Mouse (Mus musculus) forebrain, embryonic 10.5 days (tissue): ENCODE results near the gene Slc13a2. TPM values are rescaled to one million over a fixed set of nuclear protein-coding genes. Genes with fewer than 3 reads are reported as not detected.

Experiments used
- DNase-seq: peaks from one replicate; pipeline ENCODE4 v3.0.0-alpha.2; 2017; ENCODE audit warnings: low spot score; ENCODE audit errors: extremely low spot score
- H3K27ac ChIP-seq: fragments of 300-500 bp; sonication (generic); 2 replicates; pipeline ENCODE4 v1.5.1; 2016; ENCODE audit warnings: mild to moderate bottlenecking
- H3K27me3 ChIP-seq: fragments of 300-500 bp; sonication (generic); 2 replicates; pipeline ENCODE4 v1.6.1; 2016; ENCODE audit warnings: mild to moderate bottlenecking; ENCODE audit not compliant: poor library complexity, severe bottlenecking
- H3K36me3 ChIP-seq: fragments of 300-500 bp; sonication (generic); replicated peaks from 2 replicates; pipeline ENCODE4 v1.6.1; 2016; ENCODE audit warnings: mild to moderate bottlenecking, moderate library complexity
- H3K4me1 ChIP-seq: fragments of 300-500 bp; sonication (generic); 2 replicates; pipeline ENCODE4 v1.6.1; 2016
- H3K4me3 ChIP-seq: fragments of 300-500 bp; sonication (generic); 2 replicates; pipeline ENCODE4 v1.5.1; 2016; ENCODE audit warnings: mild to moderate bottlenecking, moderate library complexity
- H3K9me3 ChIP-seq: fragments of 300-500 bp; sonication (generic); 2 replicates; pipeline ENCODE4 v1.6.1; 2016; ENCODE audit warnings: mild to moderate bottlenecking, moderate library complexity
- WGBS: fragments of 180-500 bp; shearing (Covaris S2); methylation state at CpG from one replicate; pipeline ENCODE4 v1.1.7; 2016; 5-methylcytosine and 5-hydroxymethylcytosine counted together
- polyA plus RNA-seq: library from polyadenylated mRNA; unstranded; fragments of >200 nt; fragmentation: Nextera tagmentation; extraction: Ambion mirVana; gene quantifications from 2 replicates; pipeline ENCODE4 v1.2.1, GENCODE M21; 2016

Gene Slc13a2
- not detected in 2 replicates for polyA plus RNA-seq

DNA sequence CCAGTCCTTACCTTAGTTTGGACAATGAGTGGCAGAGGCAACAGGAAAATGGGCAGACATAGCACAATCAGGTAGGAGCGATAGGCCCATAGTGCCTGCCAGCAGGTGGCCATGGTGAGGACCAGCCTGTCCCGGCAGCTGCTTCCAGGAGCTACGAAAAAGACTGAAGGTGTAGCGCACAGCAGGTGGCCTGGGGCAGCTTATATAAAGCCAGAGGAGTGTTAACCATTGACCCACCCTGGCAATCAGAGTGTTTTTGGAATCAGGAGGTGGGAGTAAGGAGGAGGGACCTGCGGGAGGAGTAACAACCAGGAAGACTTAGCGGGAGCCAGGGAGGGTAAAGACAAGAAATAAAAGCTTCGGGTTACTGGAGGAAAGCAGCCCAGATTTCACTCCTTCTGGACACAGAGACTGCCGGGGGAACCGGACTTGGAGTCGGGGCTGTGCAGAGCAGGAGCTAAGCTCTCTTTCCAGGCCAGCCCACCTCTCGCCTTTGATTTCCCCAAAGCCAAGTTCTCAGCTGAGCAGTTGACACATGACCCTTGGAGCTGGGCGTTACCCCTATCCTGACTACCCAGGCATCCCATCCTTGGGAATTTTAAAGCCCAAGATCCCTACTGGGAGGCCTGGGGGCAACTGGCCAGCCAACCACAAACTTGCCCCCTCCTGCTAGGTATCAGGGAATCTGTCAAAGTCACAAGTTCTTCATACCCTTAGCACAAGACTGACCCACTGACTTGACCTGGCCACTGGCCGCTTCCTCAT, at the start of gene Slc13a2:
Slc13a2 (minus strand) TSS at position 163 of the 765 bp plus-strand sequence.
- Histone ChIP-seq H3K9me3 (no peaks in the 10 kb centered on the region), H3K36me3 (no peaks in the 10 kb centered on the region), H3K4me1 (peaks cover 10% of the 10 kb centered on the region), H3K27ac (no peak within 1 kb of the TSS), H3K27me3 (peaks cover 15% of the 10 kb centered on the region), H3K4me3 (no peak within 1 kb of the TSS)
- DNase-seq, result no peak
- WGBS, result 37% methylated on average over 13 of the region's 13 CpGs

DNA sequence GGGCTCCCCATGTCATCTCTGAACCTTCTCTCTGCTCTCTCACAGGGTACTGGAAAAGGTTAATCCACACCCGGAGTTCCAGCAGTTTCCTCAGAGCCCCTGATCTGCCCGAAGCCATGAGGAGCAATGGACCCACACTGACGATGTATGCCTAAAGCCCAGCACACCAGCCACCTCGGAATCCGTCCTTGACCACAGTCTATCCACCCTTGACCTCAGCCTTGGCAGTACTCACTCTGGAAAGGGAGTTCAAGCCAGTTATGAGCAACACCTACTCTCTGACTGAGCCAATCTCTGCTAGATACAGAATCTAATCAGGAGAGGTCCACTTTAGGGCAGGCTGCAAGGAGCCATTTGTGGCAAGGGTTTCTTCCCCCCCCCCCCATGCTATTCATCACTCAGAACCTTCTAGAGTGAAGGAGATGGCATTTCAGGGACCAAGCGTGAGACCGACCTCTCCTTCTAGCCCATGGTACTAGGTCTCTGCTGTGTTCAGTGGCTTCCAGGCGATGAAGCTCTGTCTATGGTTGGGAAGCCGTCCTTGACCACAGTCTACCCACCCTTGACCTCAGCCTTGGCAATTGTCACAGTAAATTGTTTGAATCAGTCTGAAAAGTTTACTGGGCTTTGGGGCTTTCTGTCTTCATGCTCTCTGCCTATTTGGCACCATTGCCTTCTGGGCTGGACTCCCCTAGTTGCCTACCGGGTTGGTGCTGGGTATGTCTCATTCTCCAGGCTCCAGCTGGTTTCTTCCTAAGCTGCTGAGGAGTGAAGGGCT, 49.5 kb upstream of the Slc13a2 start:
- 94% methylated on average over 10 of the region's 10 CpGs for WGBS
- DNase-seq, result no peak
- no peak overlapping the region for H3K27ac ChIP-seq

DNA sequence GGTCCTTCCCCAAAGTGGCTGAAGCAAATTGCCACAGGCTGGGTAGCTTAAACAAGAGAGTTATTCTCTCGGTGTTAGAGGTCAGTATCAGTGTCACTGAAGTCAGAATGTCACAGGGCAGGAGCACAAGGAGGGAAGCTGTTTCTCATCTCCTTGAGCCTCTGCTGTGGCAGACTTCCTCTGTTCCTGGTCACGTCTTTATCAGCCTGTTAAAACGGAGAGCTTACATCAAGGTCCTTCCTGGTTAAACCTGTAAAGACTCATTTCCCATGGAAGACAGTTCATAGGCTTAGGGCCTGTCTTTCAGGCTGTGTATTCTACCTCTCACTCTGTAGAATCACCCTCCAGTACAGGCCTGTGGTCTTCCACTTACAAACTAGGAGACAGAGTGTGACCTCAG, 45.9 kb upstream of the Slc13a2 start:
- WGBS, result 56% methylated on average over 3 of the region's 3 CpGs
- no peaks in the 10 kb centered on the region for H3K9me3 ChIP-seq

More for the DNA sequence above, 49.5 kb upstream of the Slc13a2 start:
- H3K27me3 ChIP-seq, result no peaks in the 10 kb centered on the region
- peaks cover 11% of the 10 kb centered on the region; the same call in 1 of the 2 replicates for H3K36me3 ChIP-seq
- no peak overlapping the region for H3K4me3 ChIP-seq
- H3K4me1 ChIP-seq, result peaks cover 11% of the 10 kb centered on the region
- no peaks in the 10 kb centered on the region for H3K9me3 ChIP-seq

DNA sequence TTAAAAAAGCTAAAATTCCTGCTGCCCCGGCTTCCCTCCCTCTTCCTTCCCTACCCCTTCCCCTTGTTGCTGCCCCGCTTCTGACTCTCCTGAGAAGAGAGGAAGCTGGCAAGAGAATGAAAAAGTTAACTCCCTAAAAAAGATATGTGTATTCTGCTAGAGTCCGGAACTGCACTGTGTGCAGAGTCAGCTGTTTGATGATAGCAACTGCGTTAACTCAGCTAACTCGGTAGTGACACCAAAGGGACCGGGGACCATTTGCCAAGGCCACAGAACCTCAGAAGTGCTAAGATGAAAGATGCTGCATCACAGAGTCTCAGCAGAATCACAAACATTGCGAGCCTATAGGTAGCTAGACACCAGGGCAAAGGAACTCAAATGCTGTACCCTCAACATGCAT, 45.5 kb upstream of the Slc13a2 start:
- H3K27ac ChIP-seq, result no peak overlapping the region
- no peaks in the 10 kb centered on the region for H3K27me3 ChIP-seq
- no peak for DNase-seq
- peaks cover 35% of the 10 kb centered on the region for H3K4me1 ChIP-seq
- WGBS, result 88% methylated on average over 7 of the region's 7 CpGs
- no peak overlapping the region for H3K4me3 ChIP-seq
- H3K9me3 ChIP-seq, result no peaks in the 10 kb centered on the region
- H3K36me3 ChIP-seq, result peaks cover 11% of the 10 kb centered on the region; the same call in 1 of the 2 replicates

More for the DNA sequence above, 45.9 kb upstream of the Slc13a2 start:
- H3K36me3 ChIP-seq, result peaks cover 11% of the 10 kb centered on the region; the same call in 1 of the 2 replicates
- DNase-seq, result no peak
- no peak overlapping the region for H3K27ac ChIP-seq
- no peaks in the 10 kb centered on the region for H3K27me3 ChIP-seq
- H3K4me3 ChIP-seq, result no peak overlapping the region
- peaks cover 31% of the 10 kb centered on the region for H3K4me1 ChIP-seq

DNA sequence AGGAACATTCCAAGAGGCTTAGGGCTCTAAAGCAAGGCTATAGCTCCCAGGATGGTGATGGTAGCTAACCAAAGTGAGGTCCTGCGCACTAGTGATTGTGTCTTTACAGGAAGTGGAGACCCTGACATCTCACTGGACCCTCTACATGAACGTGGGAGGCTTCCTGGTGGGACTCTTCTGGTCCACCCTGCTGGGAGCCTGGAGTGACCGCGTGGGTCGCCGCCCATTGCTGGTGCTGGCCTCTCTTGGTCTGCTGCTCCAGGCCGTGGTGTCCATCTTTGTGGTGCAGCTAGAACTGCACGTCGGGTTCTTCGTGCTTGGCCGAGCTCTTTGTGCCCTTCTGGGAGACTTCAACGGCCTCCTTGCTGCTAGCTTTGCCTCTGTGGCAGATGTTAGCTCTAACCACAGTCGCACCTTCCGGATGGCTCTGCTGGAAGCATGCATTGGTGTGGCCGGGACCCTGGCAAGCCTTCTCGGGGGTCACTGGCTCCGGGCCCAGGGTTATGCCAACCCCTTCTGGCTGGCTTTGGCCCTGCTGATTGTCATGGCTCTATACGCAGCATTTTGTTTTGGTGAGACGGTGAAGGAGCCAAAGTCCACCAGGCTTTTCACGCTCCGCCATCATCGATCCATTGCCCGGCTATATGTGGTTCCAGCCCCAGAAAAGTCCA, 44.4 kb upstream of the Slc13a2 start:
- Histone ChIP-seq H3K4me3 (peak overlapping the region; percentile 92), H3K36me3 (peaks cover 5% of the 10 kb centered on the region; the same call in 1 of the 2 replicates), H3K9me3 (peaks cover 6% of the 10 kb centered on the region; the same call in 1 of the 2 replicates), H3K27ac (peak overlapping the region; percentile 97), H3K27me3 (no peaks in the 10 kb centered on the region), H3K4me1 (peaks cover 36% of the 10 kb centered on the region)
- WGBS, result 58% methylated on average over 23 of the region's 23 CpGs
- DNase-seq, result peak; percentile 20

DNA sequence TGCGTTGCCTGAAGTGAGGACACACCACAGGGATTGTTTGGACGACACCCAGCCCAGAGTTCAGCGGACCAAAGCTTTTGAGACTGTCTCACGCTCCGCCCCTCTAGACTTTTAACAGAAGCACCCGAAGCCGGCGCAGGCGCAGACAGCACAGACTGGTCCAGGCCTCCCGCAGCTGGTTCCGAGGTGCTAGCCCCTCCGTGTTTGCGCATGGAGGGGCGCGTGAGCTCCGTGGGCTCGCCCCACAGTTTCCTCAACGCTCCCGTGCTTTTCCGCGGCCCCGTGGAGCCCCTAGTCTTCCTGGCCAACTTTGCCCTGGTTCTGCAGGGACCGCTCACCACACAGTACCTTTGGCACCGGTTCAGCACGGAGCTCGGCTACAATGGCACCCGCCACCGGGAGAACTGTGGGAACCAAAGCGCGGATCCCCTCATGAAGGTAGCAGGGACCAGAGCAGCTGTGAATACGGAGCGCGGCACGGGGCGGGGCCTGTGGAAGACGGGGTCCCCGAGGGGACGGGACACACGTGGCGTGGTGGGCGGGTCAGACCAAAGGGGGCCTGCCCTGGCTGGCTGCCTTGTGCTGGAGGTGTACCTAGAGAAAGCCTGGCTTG, 43.7 kb upstream of the Slc13a2 start, which contains the start of gene Slc46a1:
Slc46a1 (plus strand) TSS at position 130 of the 613 bp plus-strand sequence.
- peak; percentile 83 for DNase-seq
- Histone ChIP-seq H3K27ac (peak within 1 kb of the TSS; percentile 97), H3K4me1 (peaks cover 36% of the 10 kb centered on the region), H3K4me3 (peak within 1 kb of the TSS; percentile 92), H3K27me3 (no peaks in the 10 kb centered on the region), H3K36me3 (no peaks in the 10 kb centered on the region; the same call in 1 of the 2 replicates), H3K9me3 (peaks cover 6% of the 10 kb centered on the region; the same call in 1 of the 2 replicates)
- WGBS, result under 1% methylated on average over 41 of the region's 41 CpGs

DNA sequence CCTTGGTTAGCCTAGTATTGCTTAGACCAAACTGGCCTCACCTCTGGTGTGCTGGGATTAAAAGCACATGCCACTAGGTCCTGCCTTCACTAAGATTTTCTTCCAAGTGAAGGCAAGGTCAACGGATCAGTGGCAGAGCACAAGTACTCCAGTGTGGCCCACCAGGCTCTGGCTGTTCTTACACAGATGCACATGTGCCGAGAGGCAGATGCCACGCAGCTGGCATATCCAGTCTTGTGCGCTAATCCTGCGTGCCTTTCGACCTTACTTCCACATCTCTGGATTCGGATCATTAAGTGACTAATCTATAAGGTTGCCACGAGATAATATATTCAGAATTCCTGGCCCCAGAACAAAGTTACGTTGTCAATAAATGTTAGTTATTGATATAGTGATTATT, 43.1 kb upstream of the Slc13a2 start:
- peaks cover 36% of the 10 kb centered on the region for H3K4me1 ChIP-seq
- no peaks in the 10 kb centered on the region; the same call in 1 of the 2 replicates for H3K36me3 ChIP-seq
- peak overlapping the region; percentile 92 for H3K4me3 ChIP-seq
- H3K27me3 ChIP-seq, result no peaks in the 10 kb centered on the region
- peak; percentile 18 for DNase-seq
- 50% methylated on average over 9 of the region's 9 CpGs for WGBS
- H3K9me3 ChIP-seq, result peaks cover 6% of the 10 kb centered on the region; the same call in 1 of the 2 replicates
- H3K27ac ChIP-seq, result peak overlapping the region; percentile 97

DNA sequence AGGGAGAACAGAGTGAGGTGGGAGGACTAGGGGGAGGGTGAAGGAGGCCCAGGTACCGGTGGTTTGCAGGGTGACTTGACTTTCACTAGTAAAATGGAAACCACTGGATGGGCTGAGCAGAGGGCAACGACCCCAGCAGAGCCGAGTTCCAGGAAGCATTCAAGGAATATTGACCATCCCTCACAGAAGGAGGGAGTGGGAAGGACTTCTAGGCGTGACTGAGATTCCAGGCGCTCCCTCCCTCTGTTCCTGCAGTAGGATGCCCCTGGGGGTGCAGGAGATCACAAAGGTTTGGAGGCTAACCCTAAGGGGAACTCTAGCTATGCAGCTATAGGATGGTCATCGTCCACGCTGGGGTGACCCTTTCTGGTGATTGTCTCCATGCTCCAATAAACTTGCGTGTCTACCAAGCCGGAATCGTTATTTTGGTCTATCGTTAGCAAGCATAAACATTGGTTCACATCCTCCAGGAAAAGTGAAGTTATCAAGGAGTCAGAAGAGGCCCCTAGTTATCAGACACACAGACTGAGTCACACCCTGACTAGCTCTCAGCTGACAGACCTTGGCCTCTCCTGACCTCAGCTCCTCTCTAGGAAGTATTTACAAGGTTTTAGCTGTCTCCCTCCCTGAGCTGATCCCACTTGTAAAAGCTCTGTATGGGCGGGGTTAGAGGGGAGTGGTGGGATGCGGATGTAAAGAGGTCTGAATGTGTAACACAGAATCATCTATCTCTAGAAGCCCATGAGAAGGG, 41.4 kb upstream of the Slc13a2 start:
- Histone ChIP-seq H3K4me3 (no peak overlapping the region), H3K27me3 (no peaks in the 10 kb centered on the region), H3K36me3 (no peaks in the 10 kb centered on the region), H3K9me3 (peaks cover 6% of the 10 kb centered on the region; the same call in 1 of the 2 replicates), H3K4me1 (peaks cover 36% of the 10 kb centered on the region), H3K27ac (no peak overlapping the region)
- no peak for DNase-seq
- 73% methylated on average over 13 of the region's 13 CpGs for WGBS

DNA sequence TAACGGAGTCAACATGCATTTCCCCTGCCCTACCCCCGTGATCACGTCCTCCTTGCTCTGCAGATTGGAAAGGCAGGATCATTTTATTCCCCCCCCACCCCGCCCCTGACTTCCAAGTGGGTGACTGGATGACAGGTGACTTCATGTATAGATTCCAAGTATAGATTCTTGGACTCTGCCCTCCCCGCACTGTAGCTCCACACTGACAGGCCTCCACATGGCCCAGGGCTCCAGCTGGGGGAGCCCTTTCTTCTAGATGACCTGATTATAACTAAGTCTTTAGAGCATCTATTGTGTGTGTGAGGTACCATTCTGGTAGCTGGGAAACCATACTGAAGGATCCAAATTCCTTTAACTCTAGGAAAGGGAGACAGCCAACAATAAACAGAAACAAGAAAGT, 40.7 kb upstream of the Slc13a2 start:
- DNase-seq, result no peak
- peaks cover 36% of the 10 kb centered on the region for H3K4me1 ChIP-seq
- H3K36me3 ChIP-seq, result no peaks in the 10 kb centered on the region
- no peak overlapping the region for H3K4me3 ChIP-seq
- WGBS, result 80% methylated on average over 5 of the region's 5 CpGs
- no peaks in the 10 kb centered on the region for H3K27me3 ChIP-seq
- H3K9me3 ChIP-seq, result peaks cover 6% of the 10 kb centered on the region; the same call in 1 of the 2 replicates
- H3K27ac ChIP-seq, result no peak overlapping the region

DNA sequence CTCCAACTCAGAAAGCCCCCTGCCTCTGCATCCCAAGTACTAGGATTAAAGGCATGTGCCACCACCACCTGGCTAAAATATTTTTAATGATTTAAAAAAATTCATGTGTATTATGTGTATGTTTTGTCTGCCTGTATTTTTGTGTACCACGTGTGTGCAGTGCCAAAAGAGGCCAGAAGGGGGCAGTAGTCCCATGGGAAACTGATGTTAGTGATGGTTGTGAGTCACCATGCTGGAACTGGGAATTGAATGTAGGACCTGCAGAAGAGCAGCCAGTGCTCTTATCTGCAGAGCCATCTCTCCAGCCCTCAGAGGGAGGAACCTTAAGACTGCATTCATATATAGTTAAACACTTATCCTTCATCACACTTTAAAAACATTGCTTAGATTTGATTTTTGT, 39.9 kb upstream of the Slc13a2 start:
- Histone ChIP-seq H3K27ac (no peak overlapping the region), H3K9me3 (peaks cover 6% of the 10 kb centered on the region; the same call in 1 of the 2 replicates), H3K36me3 (no peaks in the 10 kb centered on the region), H3K4me1 (peaks cover 33% of the 10 kb centered on the region), H3K27me3 (no peaks in the 10 kb centered on the region), H3K4me3 (no peak overlapping the region)
- 58% methylated on average over 1 of the region's 1 CpGs for WGBS
- DNase-seq, result no peak

DNA sequence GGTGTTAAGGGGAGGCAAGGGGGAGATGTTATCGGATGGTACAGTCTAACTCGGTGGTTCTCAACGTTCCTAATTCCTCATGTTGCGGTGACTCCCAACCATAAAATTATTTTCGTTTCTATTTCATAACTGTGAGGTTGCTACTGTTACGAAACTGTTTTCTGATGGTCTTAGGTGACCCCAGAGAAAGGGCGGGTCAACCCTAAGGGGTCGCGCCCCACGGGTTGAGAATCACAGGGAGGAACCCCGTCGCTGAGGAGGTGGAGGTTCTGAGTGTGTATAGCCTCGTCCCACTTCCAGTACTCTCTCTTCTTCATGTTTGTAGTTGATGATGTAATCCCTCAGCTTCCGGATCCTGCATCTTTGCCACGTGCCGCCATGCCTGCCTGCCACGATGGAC, 36.7 kb upstream of the Slc13a2 start:
- peaks cover 6% of the 10 kb centered on the region; the same call in 1 of the 2 replicates for H3K9me3 ChIP-seq
- peaks cover 13% of the 10 kb centered on the region for H3K4me1 ChIP-seq
- 84% methylated on average over 17 of the region's 17 CpGs for WGBS
- DNase-seq, result no peak
- H3K27me3 ChIP-seq, result peaks cover 4% of the 10 kb centered on the region; the same call in 1 of the 2 replicates
- no peak overlapping the region for H3K27ac ChIP-seq
- H3K4me3 ChIP-seq, result no peak overlapping the region
- H3K36me3 ChIP-seq, result no peaks in the 10 kb centered on the region
